Mouse (Mus musculus) urinary bladder, postnatal 36 days (tissue): ENCODE results near the gene Hs6st3.

Experiments used
- DNase-seq, 2 experiments: peaks; one replicate each; pipeline ENCODE4 v3.0.0; 2022; ENCODE audit warnings: low spot score in 2 of 2, mixed read lengths in 1 of 2

The Hs6st3 gene

GRCm38 (mm10) chr14:119137906-119138785 is at the start of gene Hs6st3:
TSS of gene Hs6st3 (plus strand) at chr14:119138341.
- no peak for DNase-seq

DNA sequence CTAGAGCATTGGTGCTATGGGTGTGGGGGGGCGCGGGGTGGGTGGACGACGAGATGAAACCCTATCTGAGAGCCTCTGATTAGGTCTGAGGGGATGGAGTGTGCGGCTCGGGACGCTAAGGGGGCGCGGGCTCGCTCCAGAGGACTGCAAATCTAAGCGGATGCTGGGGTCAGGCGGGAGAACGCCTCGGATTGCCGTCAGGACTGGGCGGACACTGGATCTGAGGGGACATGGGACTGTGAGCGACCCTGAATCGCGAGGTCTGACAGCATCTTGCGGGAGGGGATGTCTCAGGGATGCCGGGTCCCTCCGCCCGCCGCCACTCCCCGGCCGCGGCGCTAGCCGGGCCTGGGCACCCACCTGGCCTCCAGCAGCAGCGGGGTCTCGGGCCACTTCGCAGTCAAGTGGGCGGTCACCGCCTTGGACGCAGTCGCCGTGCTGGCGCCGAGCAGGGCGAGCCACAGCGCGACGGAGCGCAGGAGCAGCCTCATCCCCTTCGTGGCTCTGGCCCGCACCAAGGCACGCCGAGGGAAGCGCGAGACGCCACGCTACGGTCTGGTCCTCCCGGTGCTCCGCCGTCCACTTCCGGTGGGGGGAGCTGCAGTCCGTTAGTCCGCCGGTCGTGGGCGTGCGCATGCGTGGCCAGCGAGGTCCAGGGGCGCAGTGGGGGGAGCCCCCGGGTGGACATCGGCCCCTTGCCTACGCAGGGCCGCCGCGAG is 39.1 kb upstream of the Hs6st3 start, which contains the start of gene Uggt2:
Uggt2 (minus strand) TSS at position 580 of the 719 bp plus-strand sequence.
- peak; percentile 66 to 71 for DNase-seq

DNA sequence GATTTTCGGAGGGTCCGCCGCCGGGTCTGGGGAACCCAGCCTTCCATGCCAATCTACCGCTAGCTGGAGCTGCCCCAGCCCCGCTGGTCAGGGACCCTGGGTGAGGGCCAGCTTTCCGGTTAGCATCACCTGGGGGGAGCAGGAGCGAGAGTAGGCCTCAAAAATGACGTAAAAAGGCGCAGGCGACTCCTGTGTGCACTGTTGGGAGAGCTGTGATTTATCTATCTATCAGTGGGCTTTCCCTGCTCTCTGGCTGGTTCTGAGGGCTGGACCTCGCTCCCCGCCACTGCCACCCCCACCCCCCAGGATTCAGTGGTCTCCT is 38.6 kb upstream of the Hs6st3 start:
- no peak for DNase-seq

GRCm38 (mm10) chr14:119107591-119107990 is 30.6 kb upstream of the Hs6st3 start:
- DNase-seq, result no peak

DNA sequence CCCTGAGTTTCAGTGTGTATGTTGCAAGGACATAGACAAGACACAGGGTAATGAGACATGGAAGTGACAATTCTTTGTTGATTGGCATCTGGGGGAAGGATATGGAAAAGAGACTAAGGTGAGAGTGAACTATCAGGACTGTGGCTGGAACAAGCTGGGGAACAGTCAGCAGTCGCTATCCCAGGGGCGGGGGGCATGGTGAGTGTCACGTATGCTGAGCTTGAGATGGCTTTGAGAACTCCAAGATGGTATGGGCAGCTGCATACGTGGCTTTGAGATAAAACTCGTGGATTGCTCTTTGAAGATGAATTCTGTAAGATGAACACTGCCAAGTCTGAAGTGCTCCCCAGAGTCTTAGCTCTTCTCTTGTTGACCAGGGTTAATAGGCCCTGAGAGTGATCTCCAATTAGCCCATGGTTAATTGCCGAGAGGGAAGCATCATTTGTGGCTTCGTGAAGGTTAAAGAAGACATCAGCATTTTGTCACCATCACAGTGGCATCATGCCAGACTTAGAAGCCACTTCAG is 29.3 kb upstream of the Hs6st3 start:
- no peak for DNase-seq

- DNase-seq, result no peak
Observed at GRCm38 (mm10) chr14:119109776-119110218, 28.3 kb upstream of the Hs6st3 start.

GRCm38 (mm10) chr14:119112558-119112957 is 25.6 kb upstream of the Hs6st3 start:
- DNase-seq, result no peak

GRCm38 (mm10) chr14:119123582-119123981 is 14.6 kb upstream of the Hs6st3 start:
- no peak for DNase-seq

DNA sequence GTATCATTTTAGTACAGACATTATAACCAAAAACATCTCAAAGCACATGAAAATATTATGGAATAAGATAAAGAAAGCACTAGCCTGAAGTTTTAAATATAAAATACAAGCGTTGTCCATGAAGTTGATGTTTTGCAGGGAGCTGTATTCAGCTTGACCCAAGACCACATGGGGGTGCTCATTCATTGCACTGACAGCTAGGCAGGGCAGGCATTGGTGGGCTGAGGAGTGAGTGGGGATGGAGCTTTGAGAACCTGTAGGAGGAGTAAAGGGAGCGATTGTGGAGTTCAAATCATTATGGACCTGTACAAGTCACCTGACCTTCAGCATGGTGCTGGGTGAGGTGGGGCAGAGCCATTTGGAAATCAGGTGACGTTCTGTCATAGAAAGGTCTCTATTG is 14.1 kb upstream of the Hs6st3 start:
- no peak for DNase-seq

GRCm38 (mm10) chr14:119125840-119126239 is 12.3 kb upstream of the Hs6st3 start:
- DNase-seq, result no peak

DNA sequence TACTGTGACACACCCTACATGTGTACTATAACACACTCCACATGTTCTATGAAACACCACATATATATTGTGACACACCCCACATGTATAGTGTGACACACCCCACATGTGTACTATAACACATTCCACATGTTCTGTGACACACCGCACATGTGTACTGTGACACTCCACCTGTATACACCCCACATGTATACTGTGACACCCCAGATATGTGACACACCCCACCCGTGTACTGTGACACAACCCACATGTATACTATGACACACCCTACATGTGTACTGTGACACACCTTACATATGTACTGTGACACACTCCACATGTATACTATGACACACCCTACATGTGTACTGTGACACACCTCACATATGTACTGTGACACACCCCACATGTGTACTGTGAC is 10.8 kb upstream of the Hs6st3 start:
- DNase-seq, result no peak

DNA sequence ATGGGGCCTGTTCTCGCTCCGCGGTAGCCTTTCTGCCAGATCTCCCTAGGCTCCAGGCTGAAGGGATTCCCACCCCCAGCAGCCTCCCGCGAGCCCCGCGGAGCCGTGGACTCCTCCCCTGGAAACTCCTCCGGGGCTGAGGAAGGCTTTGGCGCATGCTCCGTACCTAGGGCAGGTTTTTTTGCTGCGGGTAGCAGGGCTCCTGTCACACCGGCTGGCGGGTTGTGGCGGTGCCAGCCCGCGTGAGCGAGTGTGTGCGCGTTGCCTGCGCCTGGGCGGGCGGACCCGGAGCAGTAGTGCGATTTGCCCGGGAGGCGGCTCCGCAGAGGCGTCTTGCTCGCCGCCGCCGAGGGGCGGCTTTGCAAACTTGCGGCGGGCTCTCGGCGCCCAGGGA is 632 bp upstream of the Hs6st3 start:
- peak in 1 of 2 experiments; percentile 30 for DNase-seq

GRCm38 (mm10) chr14:119138786-119139100 is 602 bp downstream of the Hs6st3 start:
- no peak for DNase-seq

GRCm38 (mm10) chr14:119139381-119139950 is 1.3 kb downstream of the Hs6st3 start:
- no peak for DNase-seq

- DNase-seq, result no peak
Observed at GRCm38 (mm10) chr14:119153088-119153487, 14.9 kb downstream of the Hs6st3 start.

GRCm38 (mm10) chr14:119193905-119194304 is 55.8 kb downstream of the Hs6st3 start:
- no peak for DNase-seq

GRCm38 (mm10) chr14:119203508-119203907 is 65.4 kb downstream of the Hs6st3 start:
- no peak for DNase-seq

DNA sequence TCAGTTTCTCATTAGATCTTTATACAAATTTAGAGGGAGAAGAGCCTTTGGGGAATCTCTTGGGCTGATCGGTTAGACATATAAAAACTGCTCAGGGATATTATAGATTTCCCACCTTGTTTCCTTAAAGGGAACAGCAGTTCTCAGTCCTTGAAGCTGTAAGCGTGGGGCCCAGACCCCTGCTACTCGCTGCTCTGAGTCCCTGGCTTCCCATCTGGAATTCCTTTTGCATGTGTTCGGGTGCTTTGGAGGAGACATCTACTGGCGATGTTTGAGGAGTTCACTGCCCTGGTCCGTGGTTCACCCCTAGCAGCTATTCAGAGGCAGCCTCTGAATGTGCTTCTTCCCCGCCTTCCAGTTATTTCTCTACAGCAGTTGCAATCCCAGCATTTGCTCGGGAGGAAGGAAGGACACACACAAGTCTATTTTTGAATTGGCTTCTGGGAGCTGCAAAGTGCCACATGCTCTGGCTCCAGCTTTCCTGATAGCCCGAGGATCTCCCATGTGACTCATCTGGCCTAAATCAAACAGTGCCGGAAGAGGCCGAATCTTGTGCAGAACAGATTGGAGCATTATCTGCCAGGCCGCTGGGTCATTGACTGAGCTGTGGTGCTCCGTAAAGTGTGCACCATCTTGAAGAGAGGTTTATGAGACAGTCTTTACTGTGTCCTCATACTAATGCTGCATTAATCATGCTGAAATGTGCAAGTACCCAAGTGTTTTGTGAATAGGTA is 77.6 kb downstream of the Hs6st3 start:
- no peak for DNase-seq

DNA sequence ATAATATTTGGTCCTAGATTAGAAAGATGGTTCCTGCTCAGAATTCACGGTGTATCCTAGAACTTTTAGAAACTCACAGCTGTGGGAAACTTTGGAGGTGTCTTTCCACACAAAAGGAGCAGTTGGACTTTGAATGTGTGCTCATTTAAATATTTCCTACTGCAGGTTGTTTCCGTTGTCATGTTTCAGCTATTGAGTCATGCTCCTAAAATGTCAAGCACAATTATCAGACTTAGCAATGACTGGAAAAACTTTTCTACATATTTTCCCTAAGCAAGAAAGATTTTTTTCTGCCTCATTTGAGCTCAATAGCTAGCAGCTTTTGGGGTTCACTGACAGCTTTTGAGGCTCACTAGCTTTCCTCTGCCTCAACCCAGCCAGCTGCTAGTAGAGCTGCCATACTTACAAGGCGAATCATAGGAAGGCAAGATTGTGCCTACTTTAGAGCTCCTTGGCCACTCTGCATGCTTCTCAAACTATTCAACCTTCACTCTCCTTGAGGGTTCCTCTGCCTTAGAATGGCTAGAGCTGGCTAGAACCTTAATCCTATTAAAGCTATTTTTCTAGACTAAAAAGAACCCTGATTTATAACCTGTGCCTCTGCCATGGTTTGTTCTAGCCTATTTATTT is 89.7 kb downstream of the Hs6st3 start:
- DNase-seq, result no peak

GRCm38 (mm10) chr14:119233598-119233997 is 95.5 kb downstream of the Hs6st3 start:
- DNase-seq, result no peak

- DNase-seq, result no peak
Observed at GRCm38 (mm10) chr14:119247131-119247530, 109.0 kb downstream of the Hs6st3 start.
